Mouse (Mus musculus): ENCODE data around the gene Rpgrip1. TPM values are rescaled to one million over a fixed set of nuclear protein-coding genes. Genes with fewer than 3 reads are reported as not detected.
"Not testable (repeated sequence)": the region's sequence is repeated elsewhere in the genome, so short reads cannot be mapped to it uniquely, and the experiment has no call there.

Rpgrip1 gene
- 1.4 and 2.0 TPM in 2 replicates for polyA plus RNA-seq (2012; rRNA removed)

- DNase-seq (ENCODE audit: extremely low spot score in 1 of 2, low spot score in 1 of 2) = no peak
These were observed at the start of gene Rpgrip1 for GRCm38 (mm10) chr14:52110346-52110745. TSS of gene Rpgrip1 (plus strand) at chr14:52110704.

DNA sequence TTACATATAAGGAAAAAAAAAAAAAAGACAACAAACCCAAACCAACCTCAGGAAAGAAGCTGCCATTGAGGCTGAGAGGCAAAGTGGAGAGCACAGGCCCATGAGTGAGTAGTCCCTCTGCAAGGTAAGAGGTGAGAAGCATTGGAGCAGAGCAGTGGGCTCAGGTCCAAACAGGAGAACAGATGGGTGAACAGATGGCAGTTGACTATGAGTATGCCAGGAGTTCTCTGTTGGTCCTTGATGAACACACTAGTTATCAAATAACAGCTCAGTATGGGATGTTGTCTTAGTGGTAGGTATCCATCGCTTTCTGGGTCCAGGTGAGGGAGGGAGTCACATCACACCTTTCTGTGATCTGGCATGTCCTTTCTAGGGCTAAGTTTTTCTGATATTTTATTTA is 49.7 kb upstream of the Rpgrip1 start:
- DNase-seq (ENCODE audit: extremely low spot score in 1 of 2, low spot score in 1 of 2) = peak in 1 of 2 experiments; percentile 31

DNA sequence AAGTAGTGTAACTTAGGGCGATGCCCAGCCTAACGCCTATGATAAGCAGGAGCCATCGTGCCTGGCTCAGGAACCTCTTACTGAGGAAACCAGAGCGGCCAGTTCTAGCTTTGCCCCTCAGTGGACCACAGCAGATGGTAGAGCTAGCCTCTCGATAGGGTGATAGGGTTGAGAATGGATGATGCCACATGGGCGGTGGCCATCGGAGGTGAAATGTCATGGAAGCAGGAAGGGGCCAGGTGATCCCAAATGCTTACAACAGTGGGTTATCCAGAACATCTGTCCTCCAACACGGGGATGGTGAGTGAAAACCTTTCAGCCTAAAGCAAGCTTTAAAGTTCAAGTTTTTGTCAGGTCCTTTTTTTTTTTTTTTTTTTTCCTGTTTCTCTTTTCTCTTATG is 48.7 kb upstream of the Rpgrip1 start:
- no peak for DNase-seq (ENCODE audit: extremely low spot score in 1 of 2, low spot score in 1 of 2)

DNA sequence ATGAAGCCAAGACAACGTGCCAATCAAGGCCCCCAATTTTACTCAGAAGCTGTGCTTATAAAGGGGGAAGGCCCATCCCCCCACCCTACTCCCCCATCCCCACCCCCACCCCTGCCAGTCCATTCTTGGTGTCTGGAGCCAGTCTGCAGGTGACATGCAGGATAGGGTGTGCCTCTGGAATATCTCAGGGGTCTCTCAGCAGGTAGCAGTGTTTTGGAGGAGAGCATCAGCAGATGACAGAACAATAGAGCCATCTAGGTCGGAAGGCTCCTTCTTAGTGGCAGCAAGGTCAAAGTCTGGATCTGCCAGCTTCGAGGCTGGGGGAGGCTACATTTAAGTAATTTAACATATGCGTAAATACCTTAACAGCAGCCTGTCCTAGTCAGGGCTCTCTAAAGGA is 44.4 kb upstream of the Rpgrip1 start:
- no peak for DNase-seq (ENCODE audit: extremely low spot score in 1 of 2, low spot score in 1 of 2)

DNA sequence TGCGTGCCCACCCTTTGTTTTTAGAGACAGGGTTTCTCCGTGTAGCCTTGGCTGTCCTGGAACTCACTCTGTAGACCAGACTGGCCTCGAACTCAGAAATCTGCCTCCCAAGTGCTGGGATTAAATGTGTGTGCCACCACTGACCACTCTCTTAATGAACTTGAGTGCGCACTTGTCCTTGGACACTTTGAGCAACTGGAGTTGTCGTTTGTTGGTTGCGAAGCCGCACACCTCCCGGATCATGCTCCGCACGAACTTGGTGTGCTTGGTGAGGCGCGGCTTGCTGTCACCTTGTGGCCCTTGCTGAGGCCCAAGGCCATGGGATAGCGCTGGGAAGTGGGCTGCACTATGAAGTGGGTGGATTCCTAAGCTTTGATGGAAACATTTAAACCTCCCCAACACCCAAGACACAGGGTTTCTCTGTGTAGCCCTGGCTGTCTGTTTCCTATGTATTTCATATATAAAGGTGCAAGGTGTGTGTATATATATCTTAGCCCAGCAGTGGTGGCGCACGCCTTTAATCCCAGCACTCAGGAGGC is 38.8 kb upstream of the Rpgrip1 start:
- DNase-seq (ENCODE audit: extremely low spot score in 1 of 2, low spot score in 1 of 2) = no peak

DNA sequence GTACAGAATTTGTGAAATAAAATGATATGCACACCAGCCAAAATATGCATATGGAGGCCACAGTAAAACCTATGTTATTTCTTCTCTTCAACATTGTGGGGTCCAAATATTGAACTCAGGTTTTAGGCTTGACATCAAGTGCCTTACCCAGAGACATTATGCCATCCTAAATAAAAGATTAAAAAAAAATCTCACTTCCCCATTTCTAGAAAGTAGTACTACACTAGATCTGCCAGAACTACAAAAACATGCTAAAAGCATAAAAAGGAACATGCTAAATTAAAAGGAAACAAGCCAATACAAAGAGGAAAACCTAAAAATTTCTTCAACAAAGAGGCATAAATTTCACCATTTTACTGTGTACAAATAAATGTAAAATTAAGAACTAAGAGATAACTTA is 27.4 kb upstream of the Rpgrip1 start:
- DNase-seq (ENCODE audit: extremely low spot score in 1 of 2, low spot score in 1 of 2) = no peak

DNA sequence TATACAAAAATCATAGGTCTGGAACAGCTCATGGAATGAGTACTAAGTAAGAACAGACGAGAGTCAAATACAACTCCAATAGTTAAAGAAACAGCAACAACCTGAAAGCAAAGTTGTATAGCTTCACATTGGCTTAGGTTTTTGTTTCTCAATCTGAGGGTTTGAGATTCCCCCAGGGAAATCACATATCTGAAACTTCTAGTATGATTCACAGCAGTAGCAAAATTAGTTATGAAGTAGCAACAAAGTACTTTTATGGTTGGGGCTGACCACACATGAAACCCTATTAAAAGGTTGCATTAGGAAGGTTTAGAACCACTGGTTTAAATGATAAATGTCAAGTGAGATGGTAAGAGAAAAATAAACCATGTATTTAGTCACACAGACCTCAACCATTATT is 16.0 kb upstream of the Rpgrip1 start:
- DNase-seq (ENCODE audit: extremely low spot score in 1 of 2, low spot score in 1 of 2) = no peak

DNA sequence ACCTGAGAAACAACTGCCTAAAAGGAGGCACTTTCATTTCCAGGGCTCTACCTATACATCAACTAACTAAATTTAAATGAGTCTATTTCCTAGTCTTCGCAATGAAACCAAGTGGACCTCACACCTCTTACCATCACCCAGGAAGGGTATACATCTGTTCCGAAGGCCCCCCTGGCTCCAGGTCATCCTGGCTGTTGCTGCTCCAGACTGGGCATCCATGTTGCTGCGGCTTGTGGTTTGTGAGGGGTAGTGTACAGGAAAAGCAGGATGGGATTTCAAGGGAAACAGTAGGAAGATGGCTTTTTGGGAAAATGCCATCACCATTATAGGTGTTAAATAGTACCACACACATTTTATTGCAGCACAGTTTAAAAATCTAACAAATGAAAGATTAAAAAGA is 13.3 kb upstream of the Rpgrip1 start:
- DNase-seq (ENCODE audit: extremely low spot score in 1 of 2, low spot score in 1 of 2) = not testable (repeated sequence)

DNA sequence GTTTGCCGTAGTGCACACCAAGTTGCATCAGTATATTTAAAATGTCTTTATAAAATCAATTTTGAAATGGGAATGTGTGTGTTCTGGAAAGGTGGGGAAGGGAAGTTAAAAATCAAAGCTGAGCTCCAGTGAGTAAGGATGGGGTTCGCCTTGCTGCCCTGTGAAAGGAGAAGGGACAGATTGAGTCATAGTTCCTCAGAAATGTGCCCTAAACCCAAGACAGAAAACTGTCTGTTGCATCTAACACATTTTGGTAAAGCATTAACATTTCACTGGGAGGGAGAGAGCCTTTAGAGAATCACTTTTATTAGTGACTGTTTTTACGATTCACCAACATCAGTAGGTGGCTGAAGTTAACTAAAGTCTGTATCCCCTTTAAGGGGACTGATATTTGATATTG is 12.1 kb upstream of the Rpgrip1 start:
- DNase-seq (ENCODE audit: extremely low spot score in 1 of 2, low spot score in 1 of 2) = not testable (repeated sequence)

GRCm38 (mm10) chr14:52099563-52099962 is 10.9 kb upstream of the Rpgrip1 start:
- no peak for DNase-seq (ENCODE audit: extremely low spot score in 1 of 2, low spot score in 1 of 2)

- DNase-seq (ENCODE audit: extremely low spot score in 1 of 2, low spot score in 1 of 2) = no peak
These were observed 10.1 kb upstream of the Rpgrip1 start for GRCm38 (mm10) chr14:52100170-52100960.

GRCm38 (mm10) chr14:52101285-52102157 is 9.0 kb upstream of the Rpgrip1 start:
- no peak for DNase-seq (ENCODE audit: extremely low spot score in 1 of 2, low spot score in 1 of 2)

- DNase-seq (ENCODE audit: extremely low spot score in 1 of 2, low spot score in 1 of 2) = no peak
These were observed 7.0 kb upstream of the Rpgrip1 start for GRCm38 (mm10) chr14:52103474-52103855.

- DNase-seq (ENCODE audit: extremely low spot score in 1 of 2, low spot score in 1 of 2) = peak; percentile 100
These were observed 6.4 kb upstream of the Rpgrip1 start, which contains the start of gene Hnrnpc for GRCm38 (mm10) chr14:52103856-52104676. TSS of gene Hnrnpc (minus strand) at chr14:52104028.

- DNase-seq (ENCODE audit: extremely low spot score in 1 of 2, low spot score in 1 of 2) = no peak
These were observed 5.7 kb upstream of the Rpgrip1 start for GRCm38 (mm10) chr14:52104677-52105285.

DNA sequence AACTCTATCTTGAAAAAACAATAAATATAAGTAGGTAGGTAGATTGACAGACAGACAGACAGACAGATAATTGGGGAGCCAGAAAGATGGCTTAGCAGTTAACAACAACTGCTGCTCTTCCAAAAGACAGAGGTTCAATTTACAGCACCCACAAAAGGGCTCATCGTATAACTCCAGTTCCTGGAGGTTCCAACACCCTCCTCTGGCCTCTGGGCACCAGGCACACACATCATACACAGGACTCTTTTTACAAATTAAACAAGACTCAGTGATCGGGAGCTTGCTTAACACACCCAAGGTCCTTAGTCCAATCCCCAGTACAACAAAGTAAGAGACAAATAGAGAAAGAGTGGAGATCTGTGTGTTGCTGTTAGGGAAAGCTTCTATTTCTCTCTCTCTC is 5.2 kb upstream of the Rpgrip1 start:
- DNase-seq (ENCODE audit: extremely low spot score in 1 of 2, low spot score in 1 of 2) = no peak

GRCm38 (mm10) chr14:52106741-52107140 is 3.8 kb upstream of the Rpgrip1 start:
- DNase-seq (ENCODE audit: extremely low spot score in 1 of 2, low spot score in 1 of 2) = peak; percentile 45 to 76

DNA sequence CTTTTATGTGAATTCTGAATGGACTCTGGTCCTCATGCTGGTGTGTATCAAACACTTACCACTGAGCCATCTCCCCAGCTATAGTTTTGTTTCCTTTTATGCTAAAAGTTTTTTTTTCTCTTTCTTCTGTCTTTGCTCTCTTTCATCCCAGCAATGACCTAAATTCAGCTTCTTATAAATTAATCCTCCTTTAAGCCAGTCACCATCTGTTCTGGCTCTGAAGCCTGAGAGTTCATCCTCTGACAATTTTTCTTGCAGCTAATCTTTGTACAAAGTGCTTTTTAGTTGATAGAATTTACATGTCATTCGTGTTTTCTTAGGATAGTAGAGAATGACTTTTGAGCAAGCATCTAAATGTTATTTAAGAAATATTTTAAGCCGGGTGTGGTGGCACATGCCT is 2.5 kb upstream of the Rpgrip1 start:
- no peak for DNase-seq (ENCODE audit: extremely low spot score in 1 of 2, low spot score in 1 of 2)

GRCm38 (mm10) chr14:52114101-52114500 is 3.6 kb downstream of the Rpgrip1 start:
- DNase-seq (ENCODE audit: extremely low spot score in 1 of 2, low spot score in 1 of 2) = no peak

DNA sequence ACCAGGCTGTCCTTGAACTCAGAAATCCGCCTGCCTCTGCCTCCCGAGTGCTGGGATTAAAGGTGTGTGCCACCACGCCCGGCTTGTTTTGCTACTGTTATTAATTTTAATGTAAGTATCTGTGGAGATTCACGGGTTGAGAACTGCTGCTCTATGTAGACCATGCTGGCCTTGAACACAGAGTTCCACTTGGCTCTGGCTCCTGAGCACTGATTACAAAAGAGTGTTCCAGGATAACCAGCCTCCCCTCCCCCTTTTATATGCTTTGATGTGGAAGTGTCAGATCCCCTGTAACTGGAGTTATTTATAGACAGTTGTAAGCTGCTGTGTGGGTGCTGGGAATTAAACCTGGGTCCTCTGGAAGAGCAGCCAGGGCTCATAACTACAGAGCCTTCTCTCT is 6.7 kb downstream of the Rpgrip1 start:
- no peak for DNase-seq (ENCODE audit: extremely low spot score in 1 of 2, low spot score in 1 of 2)
